Mouse (Mus musculus) stomach, postnatal 0 days (tissue): Measurements from ENCODE around the gene Smco2.

Experiments
- CTCF ChIP-seq: IDR thresholded peaks from 2 replicates; pipeline ENCODE4 v1.5.1; 2016; ENCODE audit warnings: antibody characterized with exemption, low read depth, mild to moderate bottlenecking, moderate library complexity
- EP300 ChIP-seq: optimal IDR thresholded peaks from 2 replicates; pipeline ENCODE3; 2016; ENCODE audit warnings: antibody characterized with exemption

- TF ChIP-seq CTCF: no peak
- TF ChIP-seq EP300: no peak
Measured at GRCm38 (mm10) chr6:146884171-146884570, 34.3 kb downstream of the Smco2 start.
